Mouse (Mus musculus): ENCODE data around the gene Lime1. TPM values are rescaled to one million over a fixed set of nuclear protein-coding genes. Genes with fewer than 3 reads are reported as not detected.

Lime1 gene
- total RNA-seq, 2 experiments from 2014 or later, result 21.8 to 28.4 TPM

DNA sequence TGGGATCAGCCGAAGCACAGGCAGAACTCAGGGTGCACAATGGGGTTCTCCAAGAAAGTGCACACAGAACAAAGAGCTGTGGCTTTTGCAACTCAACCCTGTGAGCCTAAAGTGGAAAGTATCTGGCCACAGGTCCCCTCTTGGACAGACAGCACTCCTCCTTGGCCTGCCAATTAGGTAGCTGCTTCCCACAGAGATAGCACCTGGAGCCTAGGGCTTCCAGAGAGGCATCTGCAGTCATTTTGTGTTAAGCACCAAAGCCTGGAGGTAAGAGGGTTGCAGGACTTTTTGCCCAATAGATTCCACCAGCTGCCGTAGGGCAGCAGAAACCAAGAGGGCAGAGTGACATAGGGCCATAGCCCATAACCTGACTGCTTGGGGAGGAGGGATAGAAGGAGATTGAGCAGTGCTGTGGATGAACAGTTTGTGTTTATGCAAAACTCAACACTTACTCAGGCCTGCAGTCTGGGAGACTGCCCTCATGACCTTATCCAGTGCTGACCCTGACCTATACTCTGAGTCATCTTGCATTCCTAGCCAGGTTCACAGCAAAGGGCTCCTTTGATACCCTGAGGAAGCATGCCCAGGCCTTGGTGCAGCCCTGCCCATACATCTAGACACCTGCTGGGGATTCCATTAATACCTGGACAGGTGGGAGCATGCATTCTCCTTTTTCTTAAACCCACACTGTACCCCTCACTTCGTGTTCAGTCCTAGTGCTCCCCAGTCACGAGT lies 10.4 kb downstream of the Lime1 start:
- DNase-seq (ENCODE audit: low spot score in 2 of 2), result no peak

DNA sequence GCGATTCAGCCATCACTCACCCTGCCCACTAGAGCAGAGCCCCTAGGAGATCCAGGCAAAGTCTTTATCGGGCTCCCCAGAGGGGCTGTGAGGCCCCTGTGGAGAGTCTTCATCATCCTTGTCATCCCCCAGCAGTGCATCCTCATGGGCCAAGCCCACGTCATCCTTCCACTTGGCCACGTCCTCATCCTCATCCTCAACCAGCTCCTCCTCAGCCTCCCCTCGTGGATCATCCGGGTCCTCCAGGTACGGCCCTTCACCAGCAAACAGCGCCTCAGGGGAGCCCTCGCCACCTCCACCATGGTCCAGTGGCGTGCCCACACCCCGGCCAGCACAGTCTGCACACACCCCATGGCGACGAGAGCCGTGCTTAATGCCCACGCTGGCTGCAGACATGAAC lies 11.1 kb downstream of the Lime1 start:
- DNase-seq (ENCODE audit: low spot score in 2 of 2), result no peak

DNA sequence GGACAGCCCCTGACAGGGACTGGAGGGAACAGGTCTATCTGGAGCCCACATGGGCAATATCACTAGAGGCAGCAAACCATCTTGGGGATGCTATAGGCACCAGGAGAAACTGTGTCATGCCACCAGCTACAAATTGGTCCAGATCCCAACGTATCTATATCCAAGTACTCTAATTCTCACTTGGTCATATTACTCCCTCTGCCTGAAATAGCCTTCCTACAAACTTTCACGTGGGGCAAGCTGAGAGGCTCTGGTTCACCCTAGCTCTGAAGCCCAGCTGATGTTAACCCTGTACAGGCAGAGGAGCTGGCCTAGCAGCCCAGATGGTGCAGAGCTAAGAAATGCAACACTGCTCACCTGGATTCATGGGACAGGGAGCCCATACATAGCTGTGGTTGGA lies 11.7 kb downstream of the Lime1 start:
- DNase-seq (ENCODE audit: low spot score in 2 of 2), result no peak

DNA sequence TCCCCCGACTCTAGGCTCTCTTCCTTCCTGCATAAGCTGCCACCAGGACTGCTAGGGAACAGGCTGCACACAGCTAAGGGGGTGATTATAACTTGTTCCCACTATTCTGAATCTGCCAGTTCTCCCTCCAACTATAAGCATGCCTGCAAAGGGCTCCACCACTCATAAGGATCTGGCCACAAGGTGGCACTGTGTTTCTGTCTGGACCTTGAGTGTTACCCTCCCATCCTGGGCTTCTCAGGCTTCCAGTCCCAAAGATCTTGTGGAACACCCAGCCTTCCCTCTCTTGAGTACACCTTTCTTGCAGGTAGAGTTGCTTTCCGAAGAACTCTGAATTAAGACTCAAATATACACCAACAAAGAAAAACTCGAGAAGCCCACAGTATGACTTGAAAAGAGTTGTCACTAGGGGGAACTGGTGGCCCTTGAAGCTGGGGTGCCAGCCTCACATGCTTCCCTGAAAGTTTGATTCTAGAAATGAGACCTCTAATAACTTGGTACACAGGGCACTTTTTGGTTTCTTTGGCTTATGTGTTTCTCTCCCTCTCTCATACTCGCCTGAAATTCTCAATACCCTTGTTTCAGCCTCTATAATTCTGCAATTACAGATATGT lies 12.8 kb downstream of the Lime1 start:
- DNase-seq (ENCODE audit: low spot score in 2 of 2), result peak; percentile 70 to 84

DNA sequence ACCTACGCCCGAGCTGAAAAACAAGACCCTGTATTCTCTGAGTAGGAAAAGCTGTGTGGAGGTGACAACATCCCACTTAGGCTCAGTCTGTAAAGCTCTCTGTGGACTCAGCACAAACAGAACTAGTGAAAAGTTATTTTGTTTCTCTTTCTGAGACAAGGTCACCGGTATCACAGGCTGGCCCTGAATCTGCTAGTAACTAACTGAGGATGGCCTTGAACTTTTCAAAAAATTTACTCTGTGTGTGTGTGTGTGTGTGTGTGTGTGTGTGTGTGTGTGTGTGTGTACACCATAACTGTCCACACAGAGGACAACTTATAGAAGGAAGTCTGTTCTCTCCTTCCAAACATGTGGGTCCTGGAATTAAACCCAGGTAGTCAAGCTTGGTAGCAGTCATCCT lies 14.2 kb downstream of the Lime1 start:
- no peak for DNase-seq (ENCODE audit: low spot score in 2 of 2)

DNA sequence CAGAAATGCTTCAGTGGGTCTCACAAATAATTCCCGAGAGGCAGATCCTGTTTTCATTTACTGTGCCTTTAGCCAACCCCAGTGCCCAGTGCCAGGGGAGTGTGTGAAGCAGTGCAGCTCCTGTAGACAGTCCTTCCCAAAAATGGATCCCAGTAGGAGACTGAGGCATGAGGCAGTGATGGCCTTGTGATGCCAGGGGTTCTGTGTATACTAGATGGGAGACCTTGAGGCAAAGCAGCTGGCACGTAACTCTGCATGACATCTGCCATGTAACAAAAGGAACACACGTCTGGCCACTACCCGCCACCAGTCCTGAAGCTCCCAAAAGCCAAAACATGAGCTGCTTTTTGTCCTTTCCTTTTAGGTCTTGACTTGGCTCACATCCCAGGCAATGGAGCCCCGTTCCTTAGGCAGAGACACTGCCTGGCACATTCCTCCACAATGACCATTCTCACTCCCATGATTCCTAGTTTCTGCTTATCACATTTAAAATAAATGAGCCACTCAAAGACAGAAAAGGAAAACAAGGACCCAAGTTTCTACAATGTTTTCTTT lies 17.4 kb downstream of the Lime1 start:
- DNase-seq (ENCODE audit: low spot score in 2 of 2), result no peak

DNA sequence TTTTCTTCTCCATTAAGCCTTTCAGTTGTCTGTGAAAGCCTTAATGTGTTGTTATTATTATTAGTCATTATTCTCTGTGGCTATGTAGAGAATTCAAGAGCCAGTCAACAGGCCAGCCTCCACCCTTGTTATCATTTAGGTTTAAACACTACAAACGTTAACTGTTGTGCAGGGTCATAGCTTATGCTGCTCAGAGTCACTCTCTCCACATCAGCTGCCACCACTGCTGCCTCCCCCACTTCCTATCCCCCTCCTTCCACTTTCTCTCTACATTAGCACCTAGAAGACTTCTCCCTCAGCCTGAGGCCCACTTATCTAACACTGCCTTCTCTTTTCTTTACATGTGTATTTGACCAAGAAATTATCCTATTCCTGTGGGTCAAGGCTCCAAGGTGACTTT lies 21.6 kb downstream of the Lime1 start:
- no peak for DNase-seq (ENCODE audit: low spot score in 2 of 2)

DNA sequence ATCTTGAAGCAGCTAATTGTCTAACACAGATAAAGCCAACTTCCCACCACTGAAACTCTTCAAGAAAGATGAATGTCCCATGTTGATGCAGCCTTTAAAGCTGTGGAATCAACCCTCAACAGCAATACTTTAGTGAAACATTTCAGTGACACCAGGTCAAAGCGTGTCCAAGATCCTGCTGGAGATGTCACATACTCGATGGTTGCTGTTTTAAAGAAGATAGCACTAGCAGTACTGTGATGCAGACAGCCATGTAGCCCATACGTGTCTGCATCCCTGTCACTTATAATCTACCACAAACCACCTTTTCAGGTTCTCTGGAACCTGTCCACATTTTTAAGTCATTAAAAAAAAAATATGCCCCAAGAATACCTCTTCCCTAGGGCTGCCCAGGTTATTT lies 23.8 kb downstream of the Lime1 start:
- DNase-seq (ENCODE audit: low spot score in 2 of 2), result no peak

DNA sequence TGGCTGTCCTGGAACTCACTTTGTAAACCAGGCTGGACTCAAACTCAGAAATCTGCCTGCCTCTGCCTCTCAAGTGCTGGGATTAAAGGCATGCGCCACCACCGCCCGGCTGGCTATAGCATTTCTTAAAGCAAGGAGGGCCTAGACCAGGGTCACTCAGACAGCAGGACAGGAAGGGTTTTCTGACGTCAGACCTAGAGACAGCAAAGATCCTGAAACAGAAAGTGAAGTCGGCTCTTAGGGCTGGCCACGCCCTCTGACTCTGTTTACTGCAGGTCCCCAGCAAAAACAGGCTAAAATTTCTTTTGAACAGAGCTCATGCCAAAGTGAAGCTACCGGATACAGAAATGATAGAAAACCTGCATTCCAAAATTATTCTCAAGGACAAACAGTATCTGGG lies 29.8 kb downstream of the Lime1 start:
- no peak for DNase-seq (ENCODE audit: low spot score in 2 of 2)

DNA sequence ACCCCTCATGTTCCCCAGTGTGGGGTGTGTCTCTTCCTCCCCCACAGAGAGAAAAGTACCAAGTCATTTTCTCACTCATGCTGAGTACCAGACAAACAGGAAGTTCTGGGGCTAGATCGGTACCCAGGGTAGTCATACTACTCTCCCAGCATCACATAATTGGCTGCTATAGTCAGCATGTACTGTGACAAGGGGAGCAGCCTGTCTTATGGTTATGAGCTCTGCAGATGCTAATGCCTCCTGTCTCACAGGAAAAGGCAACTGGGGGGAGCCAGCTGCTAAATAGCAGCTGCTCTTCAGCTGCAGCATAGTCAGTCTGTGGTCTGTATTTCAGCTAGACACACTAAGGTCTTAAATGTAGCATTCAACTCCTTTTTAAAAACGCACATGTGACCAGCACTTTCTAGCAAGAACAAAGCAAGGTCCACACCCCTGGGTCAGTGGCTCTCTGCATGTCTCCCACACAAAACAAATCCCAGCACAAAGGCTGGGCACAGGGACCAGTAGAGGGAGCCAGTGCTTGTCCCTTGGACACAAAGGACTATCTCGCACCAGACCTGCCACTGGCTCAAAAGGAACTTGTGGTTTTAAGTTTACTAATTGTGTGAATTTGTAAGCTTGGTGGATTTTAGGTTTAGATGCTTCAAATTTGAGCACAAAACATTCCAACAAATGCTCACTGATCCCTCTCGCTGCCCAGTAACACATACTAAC lies 31.0 kb downstream of the Lime1 start:
- peak in 1 of 2 experiments; percentile 28 for DNase-seq (ENCODE audit: low spot score in 2 of 2)

DNA sequence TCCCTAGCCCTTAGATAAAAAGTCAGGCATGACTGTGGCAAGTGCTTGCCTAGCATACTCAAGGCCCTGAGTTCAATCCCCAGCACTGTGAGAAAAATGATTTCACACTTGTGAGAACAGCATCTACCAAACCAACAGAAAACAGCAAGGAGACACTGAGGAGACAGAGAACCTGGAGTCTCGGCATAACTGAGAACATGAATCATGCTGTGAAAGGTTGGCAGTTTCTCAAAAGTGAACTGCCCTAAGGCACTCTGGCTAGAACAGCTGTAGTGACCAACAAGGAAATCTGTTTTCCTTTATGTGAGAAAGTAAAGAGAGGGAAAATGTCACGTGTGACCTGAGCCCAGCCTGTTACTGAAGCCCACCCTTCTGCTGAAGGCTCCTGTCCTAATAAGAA lies 33.3 kb downstream of the Lime1 start:
- no peak for DNase-seq (ENCODE audit: low spot score in 2 of 2)

DNA sequence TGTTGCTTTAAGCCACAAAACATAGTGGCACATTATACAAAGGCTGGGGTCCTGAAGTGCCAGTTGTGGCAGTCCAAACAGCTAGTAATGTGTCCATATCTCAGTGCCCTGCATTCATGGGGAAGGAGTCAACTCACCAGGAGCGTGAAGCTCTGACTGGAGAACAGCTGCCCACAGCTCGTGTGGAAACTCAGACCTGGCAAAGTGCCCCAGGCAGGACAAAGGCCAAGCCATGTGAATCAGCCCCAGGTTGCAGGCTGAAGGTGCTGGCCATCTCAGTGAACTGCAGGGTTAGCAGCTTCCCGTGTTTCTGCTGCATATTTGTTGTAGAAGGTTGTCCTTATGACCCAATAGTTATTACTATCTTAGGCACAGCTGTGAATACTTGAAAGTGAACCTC lies 36.1 kb downstream of the Lime1 start:
- peak in 1 of 2 experiments; percentile 40 for DNase-seq (ENCODE audit: low spot score in 2 of 2)

DNA sequence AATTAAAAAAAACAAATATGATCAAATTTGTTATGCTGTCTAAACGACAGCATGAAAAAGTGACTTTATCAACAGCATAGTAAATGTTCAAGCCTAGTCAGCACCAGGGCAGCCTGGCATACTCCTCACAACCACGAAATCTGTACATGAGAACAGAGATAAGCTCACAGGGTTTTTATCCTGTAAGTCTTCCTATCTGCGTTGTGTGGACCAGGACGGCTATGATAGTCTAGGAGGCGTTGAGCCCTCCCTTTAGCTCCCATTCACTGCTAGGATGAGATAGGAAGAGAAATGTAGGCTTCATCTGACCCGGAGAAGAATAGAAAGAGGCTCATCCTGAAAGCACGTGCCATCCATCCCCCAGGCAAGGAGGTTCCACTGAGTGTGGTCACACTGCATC lies 39.5 kb downstream of the Lime1 start:
- DNase-seq (ENCODE audit: low spot score in 2 of 2), result no peak

DNA sequence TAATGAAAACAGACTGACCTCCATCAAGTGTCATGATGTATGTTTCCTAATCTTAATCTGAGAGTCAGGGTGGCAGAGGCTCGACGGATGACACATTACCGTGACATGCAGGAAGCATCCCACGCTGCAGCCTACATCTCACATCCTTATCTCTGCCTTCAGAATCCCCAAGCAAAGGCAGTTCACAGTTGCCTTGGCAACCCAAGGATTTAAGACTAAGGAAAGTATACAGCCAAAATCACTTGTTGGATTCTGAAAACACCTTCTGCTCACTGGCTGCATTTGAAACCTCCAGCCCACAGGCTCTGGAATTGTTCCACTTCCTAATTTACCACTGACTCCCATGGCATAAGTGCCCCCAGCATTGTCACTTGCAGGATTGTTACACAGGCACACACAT lies 40.5 kb downstream of the Lime1 start:
- DNase-seq (ENCODE audit: low spot score in 2 of 2), result no peak

DNA sequence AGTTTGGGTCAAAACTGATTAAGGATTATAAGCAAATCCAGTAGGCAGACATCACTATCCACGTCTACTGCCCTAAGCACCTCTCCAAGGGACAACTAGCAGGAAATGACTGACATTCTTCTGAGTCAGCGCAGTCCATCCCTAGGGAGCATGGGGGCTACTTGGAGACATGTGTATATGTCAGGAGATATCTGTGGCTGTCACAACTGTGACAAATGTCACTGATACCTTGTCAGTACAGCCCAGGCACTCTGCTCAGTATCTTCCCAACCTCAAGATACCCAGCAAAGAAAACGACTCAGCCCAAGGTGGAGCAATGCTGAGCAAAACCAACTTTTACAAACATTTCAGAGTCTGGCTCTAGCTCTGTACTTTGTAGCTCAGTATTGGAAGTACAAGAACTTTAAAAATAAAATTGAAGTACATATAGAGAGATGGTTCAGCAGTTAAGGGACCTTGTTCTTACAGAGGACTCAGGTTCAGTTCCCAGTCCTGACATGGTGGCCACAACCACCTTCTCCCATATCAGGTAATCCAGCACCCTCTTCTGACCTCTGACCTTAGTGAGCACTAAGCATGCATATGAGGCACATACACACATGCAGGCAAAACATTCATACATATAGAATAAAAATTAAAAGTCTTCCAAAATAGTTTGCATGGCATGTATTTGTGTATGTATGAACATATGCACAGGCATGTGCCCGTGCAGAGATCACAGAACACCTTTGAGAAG lies 41.2 kb downstream of the Lime1 start:
- no peak for DNase-seq (ENCODE audit: low spot score in 2 of 2)

DNA sequence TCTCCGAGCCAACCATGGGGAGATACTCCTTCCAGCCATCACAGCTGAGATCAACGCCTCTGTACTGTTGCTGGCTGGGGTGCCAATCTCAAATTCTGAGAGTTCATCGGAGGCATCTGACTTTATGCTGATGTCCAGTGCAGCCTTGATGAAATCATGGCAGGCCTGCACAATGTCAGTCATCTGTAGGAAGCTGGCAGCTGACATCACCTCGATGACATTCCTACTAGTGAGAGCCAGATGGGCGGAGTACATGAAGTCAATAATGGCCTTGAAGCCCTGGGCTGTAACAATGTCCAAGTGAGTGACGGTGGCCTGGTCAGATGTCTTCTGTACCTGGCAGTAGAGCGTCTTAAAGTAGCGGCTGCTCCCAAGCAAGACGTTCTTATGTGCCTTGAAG lies 44.0 kb downstream of the Lime1 start:
- no peak for DNase-seq (ENCODE audit: low spot score in 2 of 2)

Other genes with a start within 250 kb of the Lime1 start
- gene Kcnq2, start 244.8 kb upstream of the Lime1 start, total RNA-seq (2021), result 10 to 100 TPM; 12.8 to 13.5 TPM
- 10 to 100 TPM; 76.3 to 76.6 TPM for gene Eef1a2, start 223.1 kb upstream of the Lime1 start, total RNA-seq (2021)
- 10 to 100 TPM; 91.2 to 93.3 TPM for gene Ppdpf, start 192.8 kb upstream of the Lime1 start, total RNA-seq (2021)
- gene Ptk6, start 177.3 kb upstream of the Lime1 start, total RNA-seq (2021), result not detected
- under 1 TPM; 0.20 to 0.85 TPM for gene Srms, start 166.9 kb upstream of the Lime1 start, total RNA-seq (2021)
- under 1 TPM; 0.25 to 0.28 TPM for gene Fndc11, start 160.1 kb upstream of the Lime1 start, total RNA-seq (2021)
- gene Helz2, start 138.1 kb upstream of the Lime1 start, total RNA-seq (2021), result 10 to 100 TPM; 16.7 to 17.1 TPM
- 10 to 100 TPM; 27.9 to 30.8 TPM for gene Gmeb2, start 92.0 kb upstream of the Lime1 start, total RNA-seq (2021)
- 10 to 100 TPM; 32.2 to 45.5 TPM for gene Stmn3, start 65.6 kb upstream of the Lime1 start, total RNA-seq (2021)
- 10 to 100 TPM; 65.6 to 69.4 TPM for gene Rtel1, start 60.3 kb upstream of the Lime1 start, total RNA-seq (2021)
- gene Zgpat, start 15.2 kb upstream of the Lime1 start, total RNA-seq (2021), result 10 to 100 TPM; 37.0 to 42.4 TPM
- 10 to 100 TPM; 43.6 to 48.9 TPM for gene Arfrp1, start 14.7 kb upstream of the Lime1 start, total RNA-seq (2021)
- 10 to 100 TPM; 27.3 to 28.4 TPM for gene Zbtb46, start 79.3 kb downstream of the Lime1 start, total RNA-seq (2021)
- gene Abhd16b, start 113.1 kb downstream of the Lime1 start, total RNA-seq (2021), result not detected
- gene Tpd52l2, start 117.1 kb downstream of the Lime1 start, total RNA-seq (2021), result 100 to 1,000 TPM; 120 to 121 TPM
- 100 to 1,000 TPM; 120 to 131 TPM for gene Dnajc5, start 140.4 kb downstream of the Lime1 start, total RNA-seq (2021)
- gene Uckl1, start 204.8 kb downstream of the Lime1 start, total RNA-seq (2021), result 100 to 1,000 TPM; 106 to 113 TPM
- gene Prpf6, start 211.8 kb downstream of the Lime1 start, total RNA-seq (2021), result 10 to 100 TPM; 72.3 to 73.4 TPM
- gene Zfp512b, start 212.7 kb downstream of the Lime1 start, total RNA-seq (2021), result 100 to 1,000 TPM; 141 to 143 TPM
- gene Samd10, start 219.1 kb downstream of the Lime1 start, total RNA-seq (2021), result 10 to 100 TPM; 23.8 to 25.5 TPM

Data from adrenal gland, postnatal 4 days (tissue).